Mouse (Mus musculus): ENCODE data around the gene Golgb1. TPM values are rescaled to one million over a fixed set of nuclear protein-coding genes. Genes with fewer than 3 reads are reported as not detected.

The Golgb1 gene
- polyA plus RNA-seq, 1 experiment from 2014 or later, result 97.0 TPM

DNA sequence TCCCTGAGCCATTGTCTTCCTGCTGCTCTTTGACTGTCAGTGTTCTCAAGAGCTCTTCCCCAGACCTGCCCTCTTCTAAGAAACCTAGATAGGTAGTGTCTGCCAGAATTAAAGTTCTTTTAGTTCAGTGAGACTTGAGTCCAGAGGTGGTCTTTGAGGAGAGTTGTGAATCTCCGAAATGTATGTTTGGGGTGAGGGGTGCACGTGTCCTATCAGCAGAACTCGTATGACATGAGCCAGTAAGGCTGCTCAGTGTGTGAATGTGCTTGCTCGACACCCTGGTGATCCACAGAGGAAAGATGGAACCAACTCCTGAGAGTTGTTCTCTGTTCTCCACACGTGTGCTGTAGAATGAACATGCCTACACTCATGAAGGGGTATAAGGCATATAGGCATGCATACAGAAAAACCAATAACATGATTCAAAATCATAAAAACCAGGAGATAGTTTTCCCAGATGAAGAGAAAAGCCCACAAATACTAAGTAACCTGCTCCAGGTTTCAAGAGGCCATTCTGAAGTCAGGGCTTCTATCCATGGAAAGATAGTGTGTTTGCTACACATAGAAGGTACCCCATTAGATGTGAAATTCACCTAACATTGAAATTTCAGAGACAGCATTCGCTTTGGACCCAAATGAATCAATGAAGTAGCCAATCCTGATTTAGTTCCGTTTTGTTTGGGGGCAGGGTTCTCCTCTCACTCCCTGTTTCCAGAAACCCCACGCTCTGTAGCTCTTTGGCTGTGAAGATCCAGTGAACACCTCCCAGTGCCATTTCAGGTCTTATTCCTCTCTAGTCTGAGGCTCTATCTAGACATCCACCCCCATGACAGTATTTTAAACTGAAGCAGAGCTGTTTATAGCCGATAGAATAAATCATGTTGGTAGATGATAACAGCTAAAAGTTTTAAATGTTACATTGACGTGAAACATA is 51.8 kb downstream of the Golgb1 start:
- H3K9me3 ChIP-seq (ENCODE audit: low read length), result no peaks in the 10 kb centered on the region
- H3K9ac ChIP-seq (replicated peaks; ENCODE audit: low read length), result no peak overlapping the region
- no peak for ATAC-seq (ENCODE audit: low FRiP score, low TSS enrichment)
- no peaks in the 10 kb centered on the region for H3K4me1 ChIP-seq (ENCODE audit: insufficient read depth, low read length)
- no peaks in the 10 kb centered on the region for H3K27me3 ChIP-seq (ENCODE audit: insufficient read depth, low read length)
- no peak overlapping the region for H3K4me3 ChIP-seq (ENCODE audit: low read length)
- H3K36me3 ChIP-seq (ENCODE audit: insufficient read depth, low read length), result peaks cover 66% of the 10 kb centered on the region
- WGBS, result 88% methylated on average over 10 of the region's 10 CpGs
- no peak overlapping the region for H3K4me2 ChIP-seq (replicated peaks; ENCODE audit: low read depth, low read length)
- H3K27ac ChIP-seq (ENCODE audit: low read length), result no peak overlapping the region

DNA sequence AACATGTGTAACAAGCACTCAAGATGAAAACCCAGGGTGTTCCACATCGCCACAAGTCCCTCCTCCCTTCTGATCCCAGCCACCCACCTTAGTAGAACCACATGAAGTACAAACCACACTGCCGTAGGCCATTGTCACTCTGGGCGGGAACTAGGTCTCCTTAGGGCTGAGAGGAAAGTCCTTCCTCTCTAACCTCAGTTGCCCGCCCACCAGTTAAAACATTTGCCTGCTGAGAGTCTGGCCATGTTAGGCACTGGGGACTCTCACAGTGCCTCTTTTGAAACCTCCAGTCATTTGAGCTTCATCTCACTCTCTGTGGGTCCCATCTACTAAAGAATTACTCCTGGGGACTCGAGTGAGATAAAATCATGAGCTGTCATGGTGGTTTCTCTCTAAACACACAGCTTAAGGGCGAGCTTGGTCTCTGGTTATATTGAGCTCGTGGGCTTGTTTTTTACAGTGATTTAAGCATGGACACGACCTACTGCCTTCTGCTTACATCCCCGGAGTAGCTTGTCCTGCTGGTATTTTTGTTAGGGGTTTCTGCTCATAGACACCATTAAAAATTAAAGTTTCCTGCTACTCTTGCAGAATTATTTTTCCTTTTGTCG is 52.7 kb downstream of the Golgb1 start:
- H3K9ac ChIP-seq (replicated peaks; ENCODE audit: low read length), result no peak overlapping the region
- no peak overlapping the region for H3K4me3 ChIP-seq (ENCODE audit: low read length)
- H3K4me1 ChIP-seq (ENCODE audit: insufficient read depth, low read length), result no peaks in the 10 kb centered on the region
- H3K27me3 ChIP-seq (ENCODE audit: insufficient read depth, low read length), result no peaks in the 10 kb centered on the region
- no peak overlapping the region for H3K4me2 ChIP-seq (replicated peaks; ENCODE audit: low read depth, low read length)
- H3K9me3 ChIP-seq (ENCODE audit: low read length), result no peaks in the 10 kb centered on the region
- 79% methylated on average over 10 of the region's 10 CpGs for WGBS
- H3K27ac ChIP-seq (ENCODE audit: low read length), result no peak overlapping the region
- peaks cover 74% of the 10 kb centered on the region for H3K36me3 ChIP-seq (ENCODE audit: insufficient read depth, low read length)
- ATAC-seq (ENCODE audit: low FRiP score, low TSS enrichment), result no peak

DNA sequence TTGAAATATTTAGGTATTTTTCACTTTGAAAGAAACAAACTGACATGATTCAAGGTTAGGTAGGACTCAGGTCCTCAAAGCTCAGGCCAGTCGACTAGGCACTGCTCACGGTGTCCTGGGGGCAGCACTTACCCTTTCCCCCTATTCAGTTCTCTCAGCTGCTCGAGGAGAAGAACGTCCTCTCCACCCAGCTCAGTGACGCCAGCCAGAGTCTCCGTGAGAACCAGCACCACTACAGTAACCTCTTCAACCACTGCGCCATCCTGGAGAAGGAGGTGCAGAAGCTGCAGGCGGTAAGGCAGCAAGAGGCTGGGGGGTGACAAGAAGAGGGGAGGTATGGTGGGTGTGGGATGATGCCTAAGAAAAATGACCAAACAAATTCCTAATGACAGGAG is 53.2 kb downstream of the Golgb1 start:
- ATAC-seq (ENCODE audit: low FRiP score, low TSS enrichment), result no peak
- Histone ChIP-seq H3K9me3 (ENCODE audit: low read length) (no peaks in the 10 kb centered on the region), H3K4me3 (ENCODE audit: low read length) (no peak overlapping the region), H3K36me3 (ENCODE audit: insufficient read depth, low read length) (peaks cover 79% of the 10 kb centered on the region), H3K27me3 (ENCODE audit: insufficient read depth, low read length) (no peaks in the 10 kb centered on the region), H3K4me1 (ENCODE audit: insufficient read depth, low read length) (no peaks in the 10 kb centered on the region), H3K4me2 (replicated peaks; ENCODE audit: low read depth, low read length) (no peak overlapping the region), H3K9ac (replicated peaks; ENCODE audit: low read length) (no peak overlapping the region), H3K27ac (ENCODE audit: low read length) (no peak overlapping the region)
- WGBS, result 89% methylated on average over 8 of the region's 8 CpGs

DNA sequence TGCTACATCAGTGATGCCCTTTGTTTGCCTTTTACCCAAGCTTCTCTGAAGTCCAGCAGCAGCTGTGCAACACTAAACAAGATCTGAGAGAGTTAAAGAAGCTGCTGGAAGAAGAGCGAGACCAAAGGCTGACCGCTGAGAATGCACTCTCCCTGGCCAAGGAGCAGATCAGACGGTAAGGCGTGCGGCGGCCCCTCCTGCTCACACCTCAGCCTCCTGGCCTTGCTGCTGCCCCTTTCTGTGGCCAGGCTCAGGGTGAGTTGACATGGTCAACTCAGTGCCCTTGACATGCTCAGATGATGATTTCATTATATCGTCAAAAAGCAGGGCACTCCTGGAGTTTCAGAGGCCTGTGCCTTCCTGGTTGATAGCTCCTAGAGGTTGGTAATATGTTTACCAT is 54.3 kb downstream of the Golgb1 start:
- H3K27me3 ChIP-seq (ENCODE audit: insufficient read depth, low read length), result no peaks in the 10 kb centered on the region
- H3K4me1 ChIP-seq (ENCODE audit: insufficient read depth, low read length), result no peaks in the 10 kb centered on the region
- 91% methylated on average over 7 of the region's 7 CpGs for WGBS
- H3K36me3 ChIP-seq (ENCODE audit: insufficient read depth, low read length), result peaks cover 77% of the 10 kb centered on the region
- no peaks in the 10 kb centered on the region for H3K9me3 ChIP-seq (ENCODE audit: low read length)
- H3K4me2 ChIP-seq (replicated peaks; ENCODE audit: low read depth, low read length), result no peak overlapping the region
- no peak overlapping the region for H3K9ac ChIP-seq (replicated peaks; ENCODE audit: low read length)
- ATAC-seq (ENCODE audit: low FRiP score, low TSS enrichment), result no peak
- no peak overlapping the region for H3K27ac ChIP-seq (ENCODE audit: low read length)
- no peak overlapping the region for H3K4me3 ChIP-seq (ENCODE audit: low read length)

DNA sequence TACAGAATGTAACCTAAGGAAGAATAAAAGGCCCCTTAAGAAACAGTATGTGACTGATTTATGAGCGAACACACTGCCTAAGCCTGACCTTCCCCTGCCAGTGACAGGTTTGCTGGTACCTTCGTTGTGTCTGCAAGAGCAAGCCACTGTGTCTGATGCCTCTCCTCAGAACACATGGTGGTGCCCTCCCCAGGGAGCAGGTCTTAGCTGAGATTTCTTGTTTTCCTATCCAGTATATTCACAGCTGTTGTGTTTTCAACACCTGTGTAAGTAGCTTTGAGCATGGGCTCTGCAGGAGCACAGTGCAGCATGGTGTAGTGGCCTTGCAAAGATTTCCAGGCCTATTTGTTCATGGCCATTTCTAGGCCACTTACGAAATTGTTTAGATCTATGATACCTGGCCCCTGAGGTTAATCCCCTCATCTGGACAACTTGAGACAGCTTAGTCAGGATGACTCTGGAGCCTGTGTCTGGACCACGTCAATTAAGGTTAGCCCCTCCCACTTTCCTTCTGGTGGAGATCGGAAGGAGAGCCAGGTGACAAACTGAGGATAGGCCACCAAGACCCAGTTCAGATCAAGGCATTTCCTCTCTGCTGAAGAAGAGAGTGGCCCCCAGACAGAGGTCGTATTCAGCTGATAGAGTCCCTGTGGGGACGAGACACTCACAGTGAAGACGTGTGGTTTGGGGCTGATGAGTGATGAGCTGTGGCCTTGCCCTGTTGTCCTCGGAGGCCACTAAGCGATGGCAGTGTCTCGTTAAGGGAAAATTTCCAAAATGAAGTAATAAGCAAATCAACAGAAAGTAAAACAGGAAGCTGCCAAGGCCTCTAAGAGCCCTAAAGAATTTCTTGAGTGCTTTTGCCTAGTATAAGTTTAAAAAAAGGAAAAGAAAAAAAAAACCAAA is 55.5 kb downstream of the Golgb1 start:
- no peaks in the 10 kb centered on the region for H3K9me3 ChIP-seq (ENCODE audit: low read length)
- H3K4me1 ChIP-seq (ENCODE audit: insufficient read depth, low read length), result no peaks in the 10 kb centered on the region
- H3K9ac ChIP-seq (replicated peaks; ENCODE audit: low read length), result no peak overlapping the region
- WGBS, result 68% methylated on average over 11 of the region's 11 CpGs
- no peak overlapping the region for H3K27ac ChIP-seq (ENCODE audit: low read length)
- no peak for ATAC-seq (ENCODE audit: low FRiP score, low TSS enrichment)
- no peak overlapping the region for H3K4me2 ChIP-seq (replicated peaks; ENCODE audit: low read depth, low read length)
- H3K4me3 ChIP-seq (ENCODE audit: low read length), result no peak overlapping the region
- no peaks in the 10 kb centered on the region for H3K27me3 ChIP-seq (ENCODE audit: insufficient read depth, low read length)
- peaks cover 68% of the 10 kb centered on the region for H3K36me3 ChIP-seq (ENCODE audit: insufficient read depth, low read length)

DNA sequence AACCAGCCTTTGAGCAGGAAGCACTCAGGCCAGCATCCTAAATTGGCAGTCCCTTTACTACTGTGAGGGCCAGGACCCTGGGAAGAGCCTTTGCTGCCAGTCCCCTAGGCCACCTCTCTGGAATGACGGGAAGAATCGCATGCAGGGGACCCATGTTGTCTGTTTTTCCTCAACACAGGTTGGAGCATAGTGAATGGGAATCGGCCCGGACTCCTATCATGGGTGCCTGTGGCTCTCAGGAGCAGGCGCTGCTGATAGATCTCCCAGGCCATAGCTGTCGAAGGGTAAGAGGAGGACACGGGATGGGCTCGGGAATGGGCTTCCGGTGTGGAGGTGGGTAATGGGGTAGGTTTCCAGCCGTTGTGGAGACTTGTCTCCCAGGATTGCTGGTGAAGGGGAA is 56.4 kb downstream of the Golgb1 start:
- Histone ChIP-seq H3K27ac (ENCODE audit: low read length) (no peak overlapping the region), H3K9me3 (ENCODE audit: low read length) (no peaks in the 10 kb centered on the region), H3K4me3 (ENCODE audit: low read length) (no peak overlapping the region), H3K36me3 (ENCODE audit: insufficient read depth, low read length) (peaks cover 61% of the 10 kb centered on the region), H3K4me2 (replicated peaks; ENCODE audit: low read depth, low read length) (no peak overlapping the region), H3K27me3 (ENCODE audit: insufficient read depth, low read length) (no peaks in the 10 kb centered on the region), H3K9ac (replicated peaks; ENCODE audit: low read length) (no peak overlapping the region), H3K4me1 (ENCODE audit: insufficient read depth, low read length) (no peaks in the 10 kb centered on the region)
- WGBS, result 90% methylated on average over 10 of the region's 10 CpGs
- ATAC-seq (ENCODE audit: low FRiP score, low TSS enrichment), result no peak

DNA sequence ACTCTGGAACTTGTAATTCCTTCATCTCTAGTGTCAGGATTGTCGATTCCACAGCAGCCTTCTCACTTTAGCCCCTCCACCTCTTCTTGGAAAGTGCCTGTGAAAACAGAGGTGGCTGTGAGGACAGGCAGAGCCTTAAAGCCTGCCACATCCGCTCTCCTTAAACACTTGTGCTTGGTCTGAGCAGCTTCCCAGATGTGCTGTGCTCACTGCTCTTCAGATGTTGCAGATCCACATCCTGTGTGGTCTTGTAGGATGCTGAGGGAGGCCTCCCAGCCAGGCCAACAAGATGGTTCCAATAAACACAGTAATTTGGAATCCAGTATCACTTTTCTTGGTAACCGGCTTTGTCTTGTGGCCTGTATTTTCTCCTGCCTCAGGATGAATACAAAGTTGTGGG is 57.0 kb downstream of the Golgb1 start:
- 84% methylated on average over 3 of the region's 3 CpGs for WGBS
- no peak overlapping the region for H3K9ac ChIP-seq (replicated peaks; ENCODE audit: low read length)
- H3K9me3 ChIP-seq (ENCODE audit: low read length), result no peaks in the 10 kb centered on the region
- no peak overlapping the region for H3K27ac ChIP-seq (ENCODE audit: low read length)
- no peaks in the 10 kb centered on the region for H3K4me1 ChIP-seq (ENCODE audit: insufficient read depth, low read length)
- H3K4me2 ChIP-seq (replicated peaks; ENCODE audit: low read depth, low read length), result no peak overlapping the region
- H3K36me3 ChIP-seq (ENCODE audit: insufficient read depth, low read length), result peaks cover 55% of the 10 kb centered on the region
- H3K4me3 ChIP-seq (ENCODE audit: low read length), result no peak overlapping the region
- no peaks in the 10 kb centered on the region for H3K27me3 ChIP-seq (ENCODE audit: insufficient read depth, low read length)
- no peak for ATAC-seq (ENCODE audit: low FRiP score, low TSS enrichment)

DNA sequence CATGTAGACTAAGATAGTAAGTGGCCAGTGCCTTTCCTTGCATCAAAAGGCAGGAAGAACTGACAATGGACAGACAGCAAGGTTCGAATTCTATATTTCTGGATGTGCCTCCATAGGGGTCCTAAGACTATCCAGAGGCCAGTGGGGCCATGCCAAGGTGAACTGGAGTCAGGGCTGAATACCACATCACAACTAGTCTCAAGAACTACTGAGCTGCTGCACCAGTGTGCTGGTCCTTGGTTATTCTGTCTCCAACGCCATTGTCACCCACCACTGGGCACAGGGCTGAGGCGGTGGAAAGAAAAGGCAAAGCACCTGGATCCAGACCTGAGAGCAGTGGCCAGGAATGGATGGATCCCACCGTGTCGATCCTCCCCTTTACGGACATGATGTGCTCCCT is 57.6 kb downstream of the Golgb1 start:
- Histone ChIP-seq H3K9ac (replicated peaks; ENCODE audit: low read length) (no peak overlapping the region), H3K4me3 (ENCODE audit: low read length) (no peak overlapping the region), H3K4me1 (ENCODE audit: insufficient read depth, low read length) (no peaks in the 10 kb centered on the region), H3K36me3 (ENCODE audit: insufficient read depth, low read length) (peaks cover 49% of the 10 kb centered on the region), H3K9me3 (ENCODE audit: low read length) (no peaks in the 10 kb centered on the region), H3K27me3 (ENCODE audit: insufficient read depth, low read length) (no peaks in the 10 kb centered on the region), H3K27ac (ENCODE audit: low read length) (no peak overlapping the region), H3K4me2 (replicated peaks; ENCODE audit: low read depth, low read length) (no peak overlapping the region)
- ATAC-seq (ENCODE audit: low FRiP score, low TSS enrichment), result no peak
- 97% methylated on average over 6 of the region's 6 CpGs for WGBS

DNA sequence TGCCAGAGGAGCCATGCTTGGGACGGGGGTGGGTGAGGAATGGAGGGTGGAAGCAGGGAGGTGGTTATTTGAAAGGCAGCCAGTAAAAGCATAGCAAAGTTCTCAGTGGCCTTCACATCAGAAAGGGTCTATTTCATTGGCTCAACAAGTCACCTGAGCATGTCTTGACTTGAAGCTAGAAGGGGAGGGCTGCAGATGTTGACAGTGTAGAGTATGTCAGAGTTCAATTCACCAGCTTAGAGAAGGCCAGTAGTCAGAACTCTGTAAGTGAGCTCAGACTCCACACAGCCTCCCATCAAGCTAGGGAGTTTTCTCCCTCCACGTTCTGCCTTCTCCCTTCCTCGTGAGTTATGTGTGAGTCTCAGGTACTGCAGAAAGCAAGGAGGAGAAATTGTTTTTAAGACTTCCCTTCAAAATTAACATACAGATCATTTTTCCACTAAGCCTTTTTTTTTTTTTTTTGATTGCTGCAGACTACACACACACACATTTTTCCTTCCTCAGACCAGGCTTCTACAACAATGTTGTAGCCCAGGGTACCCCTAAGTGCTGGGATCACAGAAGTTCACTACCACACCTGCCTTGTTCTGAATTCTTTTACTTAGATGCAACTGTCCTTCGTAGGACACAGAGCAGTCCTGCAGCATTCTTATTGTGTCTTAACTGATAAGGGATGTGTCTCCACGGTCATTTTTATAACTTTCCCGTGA is 59.3 kb downstream of the Golgb1 start:
- no peak overlapping the region for H3K4me3 ChIP-seq (ENCODE audit: low read length)
- H3K36me3 ChIP-seq (ENCODE audit: insufficient read depth, low read length), result peaks cover 33% of the 10 kb centered on the region
- H3K9me3 ChIP-seq (ENCODE audit: low read length), result no peaks in the 10 kb centered on the region
- H3K4me1 ChIP-seq (ENCODE audit: insufficient read depth, low read length), result no peaks in the 10 kb centered on the region
- 40% methylated on average over 6 of the region's 6 CpGs for WGBS
- no peaks in the 10 kb centered on the region for H3K27me3 ChIP-seq (ENCODE audit: insufficient read depth, low read length)
- H3K9ac ChIP-seq (replicated peaks; ENCODE audit: low read length), result no peak overlapping the region
- H3K27ac ChIP-seq (ENCODE audit: low read length), result peak overlapping the region; percentile 40; the same call in 1 of the 2 replicates
- peak; percentile 59 for ATAC-seq (ENCODE audit: low FRiP score, low TSS enrichment)
- no peak overlapping the region for H3K4me2 ChIP-seq (replicated peaks; ENCODE audit: low read depth, low read length)
